Mouse (Mus musculus) left cerebral cortex, postnatal 10 days (tissue): Measurements from ENCODE around the gene Gnat3. TPM values are rescaled to one million over a fixed set of nuclear protein-coding genes. Genes with fewer than 3 reads are reported as not detected.
A peak's percentile ranks its signal among the peaks of the same experiment; 100 is the strongest.

Experiments used
- DNase-seq, 2 experiments: peaks; one replicate each; pipeline ENCODE4 v3.0.0; 2021 to 2022; ENCODE audit warnings: low spot score in 2 of 2, mixed read lengths in 1 of 2; ENCODE audit errors: extremely low spot score in 1 of 2
- intact Hi-C: fragments of 180-260 bp; cut with DNase I; formaldehyde crosslinking; loops from one replicate; pipeline ENCODE4 v1.15.1; 2025
- total RNA-seq, 2 experiments: library from RNA; stranded (reverse); gene quantifications; 2 replicates each; pipeline ENCODE4 v1.2.3; 2021

Gnat3 gene
- total RNA-seq, 2 experiments from 2014 or later, result not detected

GRCm38 (mm10) chr5:18003675-18004074 is 41.3 kb downstream of the Gnat3 start:
- intact Hi-C loops, result no loop called here
- no peak for DNase-seq

- intact Hi-C loops, result no loop called here
These were observed 42.7 kb downstream of the Gnat3 start for GRCm38 (mm10) chr5:18004824-18005611.

GRCm38 (mm10) chr5:18006157-18006556 is 43.8 kb downstream of the Gnat3 start:
- intact Hi-C loops, result no loop called here
- no peak for DNase-seq

More at GRCm38 (mm10) chr5:18004824-18005611, 42.7 kb downstream of the Gnat3 start:
- DNase-seq, result no peak

GRCm38 (mm10) chr5:18007067-18007466 is 44.7 kb downstream of the Gnat3 start:
- intact Hi-C loops, result no loop called here
- DNase-seq, result no peak

GRCm38 (mm10) chr5:18010301-18010700 is 48.0 kb downstream of the Gnat3 start:
- DNase-seq, result no peak
- intact Hi-C loops, result no loop called here

- intact Hi-C loops, result no loop called here
- no peak for DNase-seq
These were observed 50.8 kb downstream of the Gnat3 start for GRCm38 (mm10) chr5:18013196-18013595.

GRCm38 (mm10) chr5:18014209-18014829 is 52.0 kb downstream of the Gnat3 start:
- intact Hi-C loops, result no loop called here
- DNase-seq, result no peak

- intact Hi-C loops, result loop anchor here (2.0 kb wide), 1 partner anchor 421 kb away; no protein-coding TSS in a partner anchor
- peak; percentile 22 to 30 for DNase-seq
These were observed 61.0 kb downstream of the Gnat3 start for GRCm38 (mm10) chr5:18023347-18023746.

- intact Hi-C loops, result no loop called here
- DNase-seq, result no peak
These were observed 65.2 kb downstream of the Gnat3 start for GRCm38 (mm10) chr5:18027531-18027930.

GRCm38 (mm10) chr5:18035848-18036638 is 73.7 kb downstream of the Gnat3 start:
- DNase-seq, result no peak
- intact Hi-C loops, result no loop called here

- intact Hi-C loops, result loop anchor here (10.0 kb wide), 1 partner anchor 228 kb away; no protein-coding TSS in a partner anchor
- peak; percentile 5 to 57 for DNase-seq
These were observed 80.7 kb downstream of the Gnat3 start for GRCm38 (mm10) chr5:18043022-18043421.

- peak in 1 of 2 experiments; percentile 40 for DNase-seq
- intact Hi-C loops, result loop anchor here (10.0 kb wide), 1 partner anchor 234 kb away; no protein-coding TSS in a partner anchor
These were observed 86.5 kb downstream of the Gnat3 start for GRCm38 (mm10) chr5:18048841-18049240.

GRCm38 (mm10) chr5:18055323-18055722 is 93.0 kb downstream of the Gnat3 start:
- intact Hi-C loops, result no loop called here
- no peak for DNase-seq

Other genes with a start within 250 kb of the Gnat3 start
- 1 to 10 TPM; 3.5 to 3.8 TPM for gene Cd36, start 73.7 kb upstream of the Gnat3 start, total RNA-seq